Mouse (Mus musculus): ENCODE results near the gene Nudt16l1. TPM values are rescaled to one million over a fixed set of nuclear protein-coding genes. Genes with fewer than 3 reads are reported as not detected.

The Nudt16l1 gene
- polyA plus RNA-seq, 1 experiment: 49.4 TPM

DNA sequence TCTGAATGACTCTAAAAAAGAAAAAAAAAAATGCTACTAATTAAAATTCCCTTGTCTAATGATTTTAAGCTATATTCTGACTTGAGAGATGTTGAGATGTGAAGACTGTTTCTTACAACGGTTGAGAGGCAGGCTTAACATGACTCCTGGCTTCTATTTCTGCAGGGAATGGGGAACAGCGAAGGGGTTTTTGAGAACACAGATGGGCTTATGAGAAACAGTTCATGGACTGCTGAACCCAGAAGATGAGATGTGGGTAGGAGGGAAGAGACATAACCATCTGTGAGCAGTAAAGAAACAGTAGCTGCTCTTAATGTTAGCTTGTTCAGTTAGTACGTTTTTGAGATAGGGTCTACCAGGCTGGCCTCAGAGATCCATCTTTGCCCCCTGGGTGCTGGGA, 18.0 kb downstream of the Nudt16l1 start:
- 89% methylated on average over 3 of the region's 3 CpGs for WGBS
- TF ChIP-seq POLR2A (IDR thresholded peaks at IDR 0.05; ENCODE audit: borderline replicate concordance, control insufficient read depth, low read depth, low read length) (no peak), CTCF (IDR thresholded peaks at IDR 0.05; ENCODE audit: control insufficient read depth, insufficient read depth, low read length) (no peak)
- no peak overlapping the region for H3K4me3 ChIP-seq (replicated peaks; ENCODE audit: control insufficient read depth, low read depth, low read length)
- no peak overlapping the region for H3K27ac ChIP-seq (ENCODE audit: control insufficient read depth, insufficient read depth, low read depth, low read length, poor library complexity)
- no peaks in the 10 kb centered on the region for H3K4me1 ChIP-seq (ENCODE audit: control insufficient read depth, insufficient read depth, low read length)

DNA sequence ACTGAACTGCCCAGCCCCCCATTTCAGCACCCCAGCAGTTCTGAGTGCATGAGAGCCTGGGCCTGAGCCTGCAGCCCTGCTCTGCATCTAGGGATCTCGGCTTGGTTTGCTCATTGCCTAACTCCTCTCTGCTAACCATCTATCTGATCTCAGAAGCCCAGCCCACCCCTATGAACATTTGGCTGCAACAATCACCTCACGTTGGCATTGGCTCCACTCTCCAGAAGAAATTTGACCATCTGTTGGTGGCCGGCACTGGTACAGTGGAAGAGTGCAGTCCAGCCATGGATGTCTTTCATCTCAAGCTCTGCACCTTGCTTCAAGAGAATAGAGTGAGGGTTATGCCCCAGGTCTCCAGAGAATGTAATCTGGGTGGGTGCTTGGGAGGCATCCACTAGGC, 18.9 kb downstream of the Nudt16l1 start:
- no peak for TF ChIP-seq POLR2A (IDR thresholded peaks at IDR 0.05; ENCODE audit: borderline replicate concordance, control insufficient read depth, low read depth, low read length)
- no peak for TF ChIP-seq CTCF (IDR thresholded peaks at IDR 0.05; ENCODE audit: control insufficient read depth, insufficient read depth, low read length)
- Histone ChIP-seq H3K27ac (ENCODE audit: control insufficient read depth, insufficient read depth, low read depth, low read length, poor library complexity) (no peak overlapping the region), H3K4me3 (replicated peaks; ENCODE audit: control insufficient read depth, low read depth, low read length) (no peak overlapping the region), H3K4me1 (ENCODE audit: control insufficient read depth, insufficient read depth, low read length) (no peaks in the 10 kb centered on the region)
- 76% methylated on average over 3 of the region's 3 CpGs for WGBS

DNA sequence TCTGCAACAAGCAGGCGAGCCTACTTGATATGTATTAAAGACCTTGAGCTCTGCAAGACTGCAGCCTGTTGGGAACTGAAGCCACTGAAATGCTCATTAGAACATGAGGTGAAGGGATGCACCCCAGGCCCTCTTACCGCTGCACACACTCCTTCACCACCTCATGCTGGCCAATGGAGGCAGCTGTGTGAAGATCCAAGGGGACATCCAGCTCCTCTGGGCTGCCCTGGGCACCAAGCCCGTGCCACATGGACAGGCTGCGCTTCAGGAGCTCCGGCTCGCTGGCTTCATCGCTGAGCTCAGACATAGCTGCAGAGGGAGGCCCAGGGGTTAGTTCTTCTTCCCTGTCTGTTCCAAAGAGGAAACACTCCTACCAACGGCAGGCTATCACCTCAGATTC, 21.7 kb downstream of the Nudt16l1 start:
- no peak for TF ChIP-seq CTCF (IDR thresholded peaks at IDR 0.05; ENCODE audit: control insufficient read depth, insufficient read depth, low read length)
- no peak for TF ChIP-seq POLR2A (IDR thresholded peaks at IDR 0.05; ENCODE audit: borderline replicate concordance, control insufficient read depth, low read depth, low read length)
- Histone ChIP-seq H3K4me1 (ENCODE audit: control insufficient read depth, insufficient read depth, low read length) (peaks cover 2% of the 10 kb centered on the region), H3K4me3 (replicated peaks; ENCODE audit: control insufficient read depth, low read depth, low read length) (no peak overlapping the region), H3K27ac (ENCODE audit: control insufficient read depth, insufficient read depth, low read depth, low read length, poor library complexity) (no peak overlapping the region)
- WGBS: 70% methylated on average over 8 of the region's 8 CpGs

- WGBS: 35% methylated on average over 9 of the region's 9 CpGs
- H3K4me1 ChIP-seq (ENCODE audit: control insufficient read depth, insufficient read depth, low read length): peaks cover 2% of the 10 kb centered on the region
- peak overlapping the region; percentile 55 for H3K4me3 ChIP-seq (replicated peaks; ENCODE audit: control insufficient read depth, low read depth, low read length)
- no peak for TF ChIP-seq CTCF (IDR thresholded peaks at IDR 0.05; ENCODE audit: control insufficient read depth, insufficient read depth, low read length)
- no peak for TF ChIP-seq POLR2A (IDR thresholded peaks at IDR 0.05; ENCODE audit: borderline replicate concordance, control insufficient read depth, low read depth, low read length)
- no peak overlapping the region for H3K27ac ChIP-seq (ENCODE audit: control insufficient read depth, insufficient read depth, low read depth, low read length, poor library complexity)
Measured at GRCm38 (mm10) chr16:4963346-4963745, 24.8 kb downstream of the Nudt16l1 start.

- peak within 1 kb of the TSS; percentile 81 for H3K27ac ChIP-seq (ENCODE audit: control insufficient read depth, insufficient read depth, low read depth, low read length, poor library complexity)
- peak within 1 kb of the TSS; percentile 77 for H3K4me3 ChIP-seq (replicated peaks; ENCODE audit: control insufficient read depth, low read depth, low read length)
- under 1% methylated on average over 76 of the region's 76 CpGs for WGBS
- peaks cover 3% of the 10 kb centered on the region for H3K4me1 ChIP-seq (ENCODE audit: control insufficient read depth, insufficient read depth, low read length)
- TF ChIP-seq CTCF (IDR thresholded peaks at IDR 0.05; ENCODE audit: control insufficient read depth, insufficient read depth, low read length): no peak
- TF ChIP-seq POLR2A (IDR thresholded peaks at IDR 0.05; ENCODE audit: borderline replicate concordance, control insufficient read depth, low read depth, low read length): peak; percentile 38; the same call in 1 of the 2 replicates
Measured at GRCm38 (mm10) chr16:4963797-4964709, 25.5 kb downstream of the Nudt16l1 start, which contains the start of gene Anks3. Gene Anks3 (minus strand): TSS chr16:4964205.

DNA sequence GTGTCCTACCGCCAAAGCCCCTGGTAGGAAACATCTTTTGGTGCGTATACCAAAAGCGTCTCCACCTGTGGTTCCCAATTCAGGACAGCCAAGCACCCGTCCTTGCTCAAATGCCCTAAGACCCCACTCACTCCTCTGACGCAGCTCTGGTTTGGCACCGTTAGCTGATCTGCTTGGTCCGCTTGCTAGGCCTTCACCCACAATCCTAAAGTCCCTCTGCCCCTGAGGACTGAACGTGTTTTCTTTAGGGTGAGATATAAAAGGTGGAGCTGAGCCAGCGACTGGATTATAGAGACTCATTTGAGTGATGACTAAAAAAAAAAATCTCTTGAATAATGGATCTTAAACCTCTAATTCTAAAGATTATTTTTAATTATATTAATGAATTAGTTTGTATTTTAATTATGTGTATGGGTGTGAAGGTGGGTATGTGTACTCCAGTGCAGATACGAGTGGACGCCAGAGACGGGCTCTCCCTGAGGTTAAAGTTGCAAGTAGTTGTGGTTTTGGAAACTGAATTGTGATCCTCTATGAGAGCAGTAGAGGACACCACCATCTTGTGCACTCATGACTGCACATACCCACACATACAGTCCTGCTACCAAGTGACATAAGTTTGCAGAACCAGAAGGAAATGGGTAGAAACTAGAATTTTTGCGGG, 26.3 kb downstream of the Nudt16l1 start:
- Histone ChIP-seq H3K4me3 (replicated peaks; ENCODE audit: control insufficient read depth, low read depth, low read length) (peak overlapping the region; percentile 77), H3K4me1 (ENCODE audit: control insufficient read depth, insufficient read depth, low read length) (peaks cover 7% of the 10 kb centered on the region), H3K27ac (ENCODE audit: control insufficient read depth, insufficient read depth, low read depth, low read length, poor library complexity) (peak overlapping the region; percentile 81)
- no peak for TF ChIP-seq CTCF (IDR thresholded peaks at IDR 0.05; ENCODE audit: control insufficient read depth, insufficient read depth, low read length)
- TF ChIP-seq POLR2A (IDR thresholded peaks at IDR 0.05; ENCODE audit: borderline replicate concordance, control insufficient read depth, low read depth, low read length): no peak
- WGBS: 6% methylated on average over 13 of the region's 13 CpGs

DNA sequence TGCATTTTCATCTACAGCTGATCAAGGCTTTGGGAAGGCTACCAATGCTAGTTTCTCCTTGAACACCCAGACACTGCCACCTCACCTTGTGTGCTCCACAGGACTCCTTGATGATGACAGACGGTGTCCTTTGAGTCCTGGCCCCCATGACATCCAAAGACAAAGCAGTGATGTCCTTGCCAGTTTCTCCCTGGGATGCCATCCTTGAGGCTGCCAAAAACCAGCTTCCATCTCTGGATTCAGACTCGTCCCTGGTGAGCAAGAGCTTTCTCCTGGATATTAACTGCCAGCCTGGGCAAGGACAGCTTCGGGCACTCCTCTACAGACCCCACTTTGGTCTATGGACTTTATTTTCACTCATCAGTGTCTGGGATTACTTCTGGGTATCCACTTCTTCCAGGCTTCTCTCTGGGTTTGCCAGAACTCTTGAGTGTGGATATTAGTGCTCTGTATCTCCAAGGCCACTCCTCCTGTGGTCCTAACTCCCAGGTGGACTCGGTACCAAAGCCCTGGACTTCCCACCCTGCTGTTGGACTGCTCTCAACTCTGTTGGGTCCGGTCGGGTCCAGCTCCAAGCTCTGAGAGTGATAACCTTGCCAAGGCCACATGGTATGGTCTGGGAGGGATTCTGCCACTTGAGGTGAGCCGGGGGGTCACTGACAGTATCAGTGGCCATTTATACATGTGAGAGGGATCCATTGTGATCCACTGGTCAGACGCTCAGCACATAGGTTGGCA, 27.0 kb downstream of the Nudt16l1 start:
- WGBS: 86% methylated on average over 8 of the region's 8 CpGs
- Histone ChIP-seq H3K27ac (ENCODE audit: control insufficient read depth, insufficient read depth, low read depth, low read length, poor library complexity) (no peak overlapping the region), H3K4me1 (ENCODE audit: control insufficient read depth, insufficient read depth, low read length) (peaks cover 8% of the 10 kb centered on the region), H3K4me3 (replicated peaks; ENCODE audit: control insufficient read depth, low read depth, low read length) (no peak overlapping the region)
- TF ChIP-seq CTCF (IDR thresholded peaks at IDR 0.05; ENCODE audit: control insufficient read depth, insufficient read depth, low read length) (no peak), POLR2A (IDR thresholded peaks at IDR 0.05; ENCODE audit: borderline replicate concordance, control insufficient read depth, low read depth, low read length) (no peak)

DNA sequence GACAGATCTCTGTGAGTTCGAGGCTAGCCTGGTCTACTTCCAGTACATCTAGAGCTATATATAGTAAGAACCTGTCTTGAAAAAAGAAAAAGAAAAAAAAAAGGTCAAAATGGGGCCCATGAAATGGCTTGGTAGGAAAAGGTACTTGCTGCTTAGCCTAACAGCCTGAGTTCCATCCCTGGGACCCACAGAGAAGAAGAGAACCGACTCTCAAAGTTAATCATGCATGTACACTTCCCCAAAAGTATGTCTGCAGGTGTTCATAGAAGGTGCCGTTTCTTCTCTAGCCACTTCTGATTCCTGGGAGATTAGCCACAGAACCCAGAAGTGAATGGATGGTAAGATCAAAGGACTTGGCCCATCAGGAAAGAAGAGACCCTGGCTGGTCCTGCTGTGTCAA, 29.9 kb downstream of the Nudt16l1 start:
- WGBS: 41% methylated on average over 3 of the region's 3 CpGs
- no peak for TF ChIP-seq POLR2A (IDR thresholded peaks at IDR 0.05; ENCODE audit: borderline replicate concordance, control insufficient read depth, low read depth, low read length)
- TF ChIP-seq CTCF (IDR thresholded peaks at IDR 0.05; ENCODE audit: control insufficient read depth, insufficient read depth, low read length): no peak
- peak overlapping the region; percentile 84 for H3K27ac ChIP-seq (ENCODE audit: control insufficient read depth, insufficient read depth, low read depth, low read length, poor library complexity)
- H3K4me1 ChIP-seq (ENCODE audit: control insufficient read depth, insufficient read depth, low read length): peaks cover 9% of the 10 kb centered on the region
- H3K4me3 ChIP-seq (replicated peaks; ENCODE audit: control insufficient read depth, low read depth, low read length): no peak overlapping the region

Measured in bone marrow, adult 2 months (tissue).